Mouse (Mus musculus) WW6 (cell line): ENCODE measurements at regions not wholly inside any gene's neighbourhood (a gene's known extent, or its start where the extent isn't known, plus 50 kb on each side); places are given as distances from the start of the nearest gene placed in this dataset.

Experiments used
- DNase-seq: peaks from one replicate; pipeline ENCODE4 v3.0.0-alpha.2; 2013; ENCODE audit warnings: low read depth, low spot score

DNA sequence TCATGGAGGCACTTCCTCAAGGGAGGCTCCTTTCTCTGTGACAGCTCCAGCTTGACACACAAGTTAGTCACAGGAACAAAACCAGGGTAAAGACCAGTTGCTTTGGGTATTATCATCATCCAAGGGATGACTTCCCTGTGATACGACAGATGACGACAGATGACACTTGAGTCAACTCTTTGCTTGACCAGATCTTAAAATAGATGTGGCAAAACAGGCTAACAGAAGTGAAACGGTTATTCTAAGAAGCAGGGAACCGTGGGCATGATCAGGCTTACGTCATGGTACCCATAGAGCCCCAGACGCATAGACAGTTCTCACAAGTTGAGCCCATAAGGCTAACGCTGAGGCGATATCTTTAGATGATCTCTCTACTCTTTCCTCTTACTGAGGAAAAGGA lies 160.3 kb downstream of the Dyrk2 start:
- DNase-seq: no peak

- DNase-seq: no peak
Observed at GRCm38 (mm10) chr10:118711529-118711928, 158.5 kb downstream of the Dyrk2 start.

GRCm38 (mm10) chr10:118711951-118712350 lies 158.1 kb downstream of the Dyrk2 start:
- DNase-seq: no peak

- DNase-seq: no peak
Observed at GRCm38 (mm10) chr10:118712951-118713350, 157.1 kb downstream of the Dyrk2 start.

- no peak for DNase-seq
Observed at GRCm38 (mm10) chr10:118714179-118714581, 155.8 kb downstream of the Dyrk2 start.

DNA sequence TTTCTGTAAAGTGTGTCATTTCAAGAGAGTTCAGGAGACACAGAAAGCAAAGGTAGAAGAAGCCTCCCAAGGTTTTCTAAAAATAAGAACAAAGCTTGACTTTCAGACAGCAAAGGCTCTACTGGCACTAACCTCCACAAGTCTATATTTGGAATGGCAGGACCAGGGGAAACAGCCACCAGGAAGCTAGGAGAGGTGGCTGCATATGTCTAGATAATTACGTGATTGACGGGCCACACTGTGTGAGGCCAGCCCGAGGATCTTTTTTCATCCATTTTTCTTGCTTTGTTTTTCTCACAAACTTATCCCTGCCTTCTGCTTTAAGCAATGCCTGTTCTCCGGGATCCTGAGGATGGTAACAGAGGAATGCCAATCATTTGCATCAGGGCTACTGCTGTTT lies 155.4 kb downstream of the Dyrk2 start:
- DNase-seq: no peak

GRCm38 (mm10) chr10:118720630-118721029 lies 149.4 kb downstream of the Dyrk2 start:
- DNase-seq: no peak

GRCm38 (mm10) chr10:118722132-118722551 lies 147.9 kb downstream of the Dyrk2 start:
- DNase-seq: no peak

- no peak for DNase-seq
Observed at GRCm38 (mm10) chr10:118722671-118723070, 147.3 kb downstream of the Dyrk2 start.

GRCm38 (mm10) chr10:118736093-118736492 lies 133.9 kb downstream of the Dyrk2 start:
- no peak for DNase-seq

- DNase-seq: no peak
Observed at GRCm38 (mm10) chr10:118737064-118737463, 132.9 kb downstream of the Dyrk2 start.

DNA sequence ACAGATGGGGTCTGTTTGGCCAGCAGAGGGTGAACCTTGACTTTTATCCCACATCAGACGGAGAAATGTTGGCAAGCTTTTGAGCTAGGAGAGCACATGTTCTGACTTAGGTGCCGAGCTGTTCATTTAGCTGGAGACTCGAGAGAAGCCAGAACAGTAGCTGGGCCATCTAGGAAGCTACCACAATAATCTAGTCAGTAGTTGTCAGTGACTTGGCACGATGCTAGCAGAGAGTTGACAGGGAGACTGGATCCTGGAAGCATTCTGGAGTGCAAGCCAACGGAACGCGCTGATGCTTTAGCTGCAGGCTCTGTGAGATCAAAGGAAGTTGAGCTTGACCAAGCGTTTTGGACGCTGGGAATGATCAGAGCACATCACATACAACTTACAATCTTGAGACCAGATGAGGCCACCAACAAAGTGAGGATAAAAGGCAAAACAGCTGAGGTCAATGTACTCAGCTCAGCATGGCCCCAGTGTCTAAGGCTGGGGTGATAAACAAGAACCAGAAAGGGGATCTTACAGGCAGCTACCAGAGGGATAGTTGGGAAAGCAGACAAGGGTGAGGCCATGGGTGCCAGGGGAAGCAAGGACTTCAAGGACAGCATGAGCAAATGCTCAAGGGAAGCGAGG lies 130.0 kb downstream of the Dyrk2 start:
- no peak for DNase-seq

- no peak for DNase-seq
Observed at GRCm38 (mm10) chr10:118743831-118744230, 126.2 kb downstream of the Dyrk2 start.

- no peak for DNase-seq
Observed at GRCm38 (mm10) chr10:118746719-118747395, 123.2 kb downstream of the Dyrk2 start.

DNA sequence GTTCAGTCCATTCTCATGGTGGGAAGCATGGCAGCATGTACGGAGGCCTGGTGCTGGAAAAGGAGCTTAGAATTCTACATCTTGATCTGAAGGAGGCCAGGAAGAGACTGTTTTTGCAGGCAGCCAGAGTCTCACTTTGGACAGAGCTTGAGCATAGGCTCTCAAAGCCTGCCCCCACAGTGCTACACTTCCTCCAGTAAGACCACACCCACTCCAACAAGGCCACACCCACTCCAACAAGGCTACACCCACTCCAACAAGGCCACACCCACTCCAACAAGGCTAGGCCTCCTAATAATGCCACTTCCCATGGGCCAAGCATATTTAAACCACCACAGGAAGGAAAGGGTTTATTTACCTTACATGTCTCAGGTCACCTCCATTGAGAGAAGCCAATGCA lies 121.0 kb downstream of the Dyrk2 start:
- DNase-seq: no peak

GRCm38 (mm10) chr10:118749756-118750155 lies 120.3 kb downstream of the Dyrk2 start:
- DNase-seq: no peak

- no peak for DNase-seq
Observed at GRCm38 (mm10) chr10:118751110-118751509, 118.9 kb downstream of the Dyrk2 start.

DNA sequence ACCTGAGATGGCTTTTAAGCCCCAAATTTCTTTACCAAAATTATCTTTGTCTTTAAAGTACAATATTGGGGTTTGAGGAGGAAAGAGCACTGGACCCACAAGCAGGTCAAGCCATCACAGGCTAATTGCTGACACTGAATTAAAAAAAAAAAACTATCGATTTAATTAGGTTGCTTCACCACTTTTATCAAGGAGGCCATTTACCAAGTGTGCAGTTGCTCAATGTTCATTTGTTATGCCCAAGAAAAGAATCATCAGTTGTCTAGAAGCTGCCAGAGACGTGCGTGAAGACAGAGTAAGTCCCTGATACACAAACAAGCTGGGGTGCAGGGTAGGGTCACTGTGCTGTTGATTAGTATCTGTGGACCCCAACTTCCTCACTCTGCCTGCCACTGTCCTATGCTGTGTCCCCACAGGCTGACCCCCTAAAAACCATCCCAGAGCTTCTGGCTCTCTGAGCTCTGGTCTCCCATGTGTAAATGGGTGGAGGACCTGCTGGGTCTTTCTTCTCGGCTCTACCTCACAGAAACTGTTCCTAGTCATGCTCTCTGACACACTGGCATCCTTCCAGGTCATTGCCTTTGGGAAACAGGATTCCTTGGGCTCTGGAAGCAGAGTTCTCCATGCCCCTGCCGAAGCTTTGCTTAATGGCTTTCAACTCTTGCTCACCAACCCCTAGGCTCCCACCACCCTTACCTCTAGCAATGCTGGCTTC lies 116.8 kb downstream of the Dyrk2 start:
- no peak for DNase-seq

DNA sequence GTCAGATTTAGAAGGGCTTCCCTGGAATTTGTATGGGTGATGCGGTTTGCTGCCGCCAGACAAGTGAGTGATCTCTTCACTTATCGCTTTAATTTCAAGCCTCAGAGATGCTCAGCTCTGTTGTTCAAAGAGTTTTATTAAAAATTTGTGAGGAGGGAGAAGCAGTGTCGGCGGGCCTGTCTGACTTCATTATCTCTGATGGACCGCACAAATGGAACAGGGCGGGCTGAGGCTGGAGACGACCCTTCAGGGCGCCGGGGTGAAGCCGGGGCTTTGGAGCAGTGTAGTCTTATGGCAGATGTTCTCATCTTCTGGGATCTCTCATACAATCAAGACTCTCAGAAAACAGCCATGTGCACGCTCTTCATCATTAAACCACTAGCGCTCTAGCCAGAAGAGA lies 115.2 kb downstream of the Dyrk2 start:
- DNase-seq: no peak

DNA sequence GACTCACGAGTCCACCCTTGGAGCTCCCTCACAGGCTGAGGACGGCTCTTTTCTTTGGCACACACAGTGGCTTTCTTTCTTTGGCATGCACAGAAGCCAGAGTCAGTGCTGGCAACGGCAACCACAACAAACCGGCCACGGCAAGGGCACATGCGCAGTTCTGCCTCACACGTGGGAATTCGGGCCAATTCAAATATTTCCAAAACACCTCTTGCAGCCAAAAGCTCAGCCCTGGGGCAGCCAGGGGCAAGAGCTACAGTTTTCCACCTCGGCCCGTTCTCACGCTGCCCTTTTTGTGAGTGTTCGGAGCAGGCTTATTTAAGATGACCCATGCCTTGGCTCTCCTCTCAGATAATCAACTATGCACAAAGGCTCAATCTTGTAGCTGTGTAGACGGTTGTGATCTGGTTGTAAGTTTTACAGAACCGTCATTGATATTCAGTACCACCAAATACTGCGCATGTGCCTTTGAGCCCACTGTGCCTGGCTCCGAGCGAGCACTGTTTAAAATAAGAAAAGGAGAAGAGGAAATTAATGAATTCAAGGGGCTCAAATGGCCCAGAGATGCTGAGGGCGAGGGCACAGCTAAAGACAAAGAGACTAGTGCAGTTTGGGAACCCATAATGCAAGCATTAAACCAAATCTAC lies 111.1 kb downstream of the Dyrk2 start:
- no peak for DNase-seq

DNA sequence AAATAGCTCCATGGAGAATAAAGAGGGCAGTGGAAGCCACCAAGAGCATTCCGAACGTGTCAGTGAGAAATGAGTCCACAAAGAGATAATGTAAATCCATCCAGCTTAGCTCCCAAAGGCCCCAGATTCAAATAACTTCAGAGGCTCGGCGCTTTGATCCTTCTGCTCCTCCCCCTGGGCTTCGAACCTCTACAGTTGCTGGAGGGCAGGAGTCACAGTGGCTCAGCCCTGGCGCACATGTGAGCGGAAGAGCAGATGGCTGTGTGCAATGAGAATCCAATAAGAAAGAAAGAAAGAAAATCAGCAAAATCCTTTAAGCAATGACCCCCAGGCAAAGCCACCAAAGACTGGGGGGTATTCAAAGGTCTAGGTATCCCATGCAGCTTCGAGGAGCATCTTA lies 109.6 kb downstream of the Dyrk2 start:
- no peak for DNase-seq

DNA sequence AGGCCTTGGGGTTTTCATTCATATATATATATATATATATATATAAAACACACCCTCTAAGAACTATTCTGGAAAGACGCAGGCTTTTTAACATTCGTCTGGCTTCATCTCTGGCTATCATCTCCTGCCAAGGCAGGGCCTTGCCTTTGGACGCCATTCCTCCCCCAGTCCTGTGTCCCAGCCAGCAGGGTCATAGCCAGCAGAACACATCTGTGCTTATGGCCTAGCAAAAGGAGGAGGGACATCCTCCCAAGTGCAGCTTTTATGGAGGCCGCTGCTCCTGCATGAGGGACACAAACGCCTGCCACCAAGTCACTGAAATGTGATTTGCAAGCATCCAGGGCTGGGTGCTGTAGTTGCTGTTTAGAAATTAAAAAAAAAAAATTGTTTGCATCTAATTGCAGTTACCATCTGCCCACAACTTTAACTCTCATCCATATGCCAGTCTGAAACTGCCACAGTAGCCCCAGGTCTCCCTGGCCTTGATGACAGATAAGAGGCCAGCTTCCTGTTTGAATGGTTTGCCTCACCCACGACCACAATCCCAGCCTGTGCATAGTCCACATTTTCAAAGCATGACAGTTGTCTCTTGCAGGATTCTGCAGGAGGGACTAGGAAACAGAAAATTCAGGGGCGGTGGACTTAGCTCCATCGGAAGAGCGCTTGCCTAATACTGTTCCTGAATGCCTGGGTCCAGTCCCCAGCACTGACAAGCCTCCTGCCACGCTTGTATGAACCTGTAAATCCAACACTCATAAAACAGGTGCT lies 108.7 kb downstream of the Dyrk2 start:
- DNase-seq: no peak
